Comparison of ENCODE assay signal across 8 mouse cellular contexts in genomic region chr7:127512231-127513015, GRCm38 (mm10). TPM values are rescaled to one million over a fixed set of nuclear protein-coding genes. Genes with fewer than 3 reads are reported as not detected.
DNase-seq lines count a peak whose midpoint lies in the region; ATAC-seq and TF ChIP-seq lines count a peak whose summit lies in the region.

No protein-coding gene starts in this region.

- H3K27ac ChIP-seq in embryonic fibroblast, embryonic 13.5 days (ENCODE audit: insufficient read depth, low read length) = peak overlapping the region; percentile 93
- H3K27ac ChIP-seq in heart, embryonic 10.5 days = peak overlapping the region; percentile 100
- peak overlapping the region; percentile 99 for H3K27ac ChIP-seq in kidney, embryonic 15.5 days
- peak overlapping the region; percentile 99 for H3K27ac ChIP-seq in limb, embryonic 15.5 days
- H3K27ac ChIP-seq in midbrain, postnatal 0 days (ENCODE audit: low read depth, low read length) = peak overlapping the region; percentile 98

- no peaks in the 10 kb centered on the region for H3K9me3 ChIP-seq in heart, embryonic 10.5 days
- H3K9me3 ChIP-seq in kidney, embryonic 15.5 days (replicated peaks) = no peaks in the 10 kb centered on the region
- no peaks in the 10 kb centered on the region for H3K9me3 ChIP-seq in limb, embryonic 15.5 days
- no peaks in the 10 kb centered on the region for H3K9me3 ChIP-seq in midbrain, postnatal 0 days (ENCODE audit: low read length)

- peak overlapping the region; percentile 56 for H3K4me2 ChIP-seq in kidney, embryonic 15.5 days
- H3K4me2 ChIP-seq in limb, embryonic 15.5 days = peak overlapping the region; percentile 56
- peak overlapping the region; percentile 60 for H3K4me2 ChIP-seq in midbrain, postnatal 0 days (ENCODE audit: low read depth, low read length, poor library complexity, severe bottlenecking)

- no peaks in the 10 kb centered on the region for H3K27me3 ChIP-seq in C2C12 (ENCODE audit: control insufficient read depth, insufficient read depth, insufficient read length)
- H3K27me3 ChIP-seq in heart, embryonic 10.5 days (ENCODE audit: insufficient read depth, poor library complexity, severe bottlenecking) = no peaks in the 10 kb centered on the region
- H3K27me3 ChIP-seq in kidney, embryonic 15.5 days = no peaks in the 10 kb centered on the region
- no peaks in the 10 kb centered on the region for H3K27me3 ChIP-seq in limb, embryonic 15.5 days
- no peaks in the 10 kb centered on the region for H3K27me3 ChIP-seq in midbrain, postnatal 0 days (ENCODE audit: insufficient read depth, low read length)

- peak overlapping the region; percentile 85 for H3K9ac ChIP-seq in kidney, embryonic 15.5 days
- H3K9ac ChIP-seq in limb, embryonic 15.5 days = peak overlapping the region; percentile 87
- peak overlapping the region; percentile 94 for H3K9ac ChIP-seq in midbrain, postnatal 0 days (replicated peaks; ENCODE audit: low read length, poor library complexity, severe bottlenecking)

- peak overlapping the region; percentile 93 for H3ac ChIP-seq in C2C12 (ENCODE audit: control insufficient read depth, insufficient read length, low read depth)

- peaks cover 37% of the 10 kb centered on the region for H3K36me3 ChIP-seq in C2C12 (ENCODE audit: control insufficient read depth, insufficient read depth)
- peaks cover 35% of the 10 kb centered on the region for H3K36me3 ChIP-seq in heart, embryonic 10.5 days
- H3K36me3 ChIP-seq in kidney, embryonic 15.5 days = peaks cover 37% of the 10 kb centered on the region
- peaks cover 25% of the 10 kb centered on the region for H3K36me3 ChIP-seq in limb, embryonic 15.5 days
- peaks cover 20% of the 10 kb centered on the region for H3K36me3 ChIP-seq in midbrain, postnatal 0 days (ENCODE audit: insufficient read depth, low read length)

- TF ChIP-seq POLR2A in embryonic fibroblast, embryonic 13.5 days (IDR thresholded peaks at IDR 0.05; ENCODE audit: low read depth, low read length) = peak; percentile 48; the same call in 1 of the 2 replicates

- peak overlapping the region; percentile 76 for H3K4me3 ChIP-seq in C2C12 (ENCODE audit: insufficient read depth, poor library complexity, severe bottlenecking)
- H3K4me3 ChIP-seq in embryonic fibroblast, embryonic 13.5 days (ENCODE audit: insufficient read depth, low read length) = peak overlapping the region; percentile 73
- H3K4me3 ChIP-seq in heart, embryonic 10.5 days = peak overlapping the region; percentile 88
- H3K4me3 ChIP-seq in kidney, embryonic 15.5 days (replicated peaks) = peak overlapping the region; percentile 87
- peak overlapping the region; percentile 82 for H3K4me3 ChIP-seq in limb, embryonic 15.5 days
- H3K4me3 ChIP-seq in midbrain, postnatal 0 days (ENCODE audit: low read depth, low read length) = peak overlapping the region; percentile 75

- H3K79me2 ChIP-seq in C2C12 (ENCODE audit: control insufficient read depth, insufficient read depth) = peaks cover 50% of the 10 kb centered on the region

- TF ChIP-seq CTCF in C2C12 (IDR thresholded peaks at IDR 0.05; ENCODE audit: control insufficient read depth, insufficient read depth, insufficient read length) = no peak
- TF ChIP-seq CTCF in embryonic fibroblast, embryonic 13.5 days (IDR thresholded peaks at IDR 0.05; ENCODE audit: borderline replicate concordance, insufficient read depth, low read length) = no peak
- TF ChIP-seq CTCF in midbrain, postnatal 0 days (IDR thresholded peaks at IDR 0.05) = no peak

- peaks cover 41% of the 10 kb centered on the region for H3K79me3 ChIP-seq in C2C12 (ENCODE audit: low read depth)

- peaks cover 2% of the 10 kb centered on the region; the same call in 1 of the 2 replicates for H3K4me1 ChIP-seq in embryonic fibroblast, embryonic 13.5 days (ENCODE audit: control insufficient read depth, insufficient read depth, low read length)
- peaks cover 20% of the 10 kb centered on the region for H3K4me1 ChIP-seq in heart, embryonic 10.5 days
- H3K4me1 ChIP-seq in kidney, embryonic 15.5 days = peaks cover 22% of the 10 kb centered on the region
- H3K4me1 ChIP-seq in limb, embryonic 15.5 days = peaks cover 14% of the 10 kb centered on the region
- H3K4me1 ChIP-seq in midbrain, postnatal 0 days (ENCODE audit: insufficient read depth, low read length) = peaks cover 3% of the 10 kb centered on the region; the same call in 1 of the 2 replicates

- 1% methylated on average over 80 of the region's 93 CpGs for WGBS in heart, embryonic 10.5 days
- WGBS in kidney, embryonic 15.5 days = 1% methylated on average over 45 of the region's 93 CpGs
- under 1% methylated on average over 59 of the region's 93 CpGs for WGBS in limb, embryonic 15.5 days
- under 1% methylated on average over 44 of the region's 93 CpGs for WGBS in midbrain, postnatal 0 days

- peak; percentile 87 for ATAC-seq in kidney, embryonic 15.5 days (replicated peaks; ENCODE audit: low FRiP score)
- peak; percentile 90 for ATAC-seq in limb, embryonic 15.5 days (ENCODE audit: insufficient number of reproducible peaks, low FRiP score, low TSS enrichment, low read depth)
- peak; percentile 91 for ATAC-seq in midbrain, postnatal 0 days (ENCODE audit: low FRiP score)

- peak; percentile 93 for DNase-seq in brain, adult 2 months (ENCODE audit: low read depth, low spot score)
- peak; percentile 95 for DNase-seq in heart, embryonic 10.5 days (ENCODE audit: low spot score)
- peak; percentile 94 for DNase-seq in midbrain, postnatal 0 days (ENCODE audit: low spot score)
- DNase-seq in spleen, postnatal 10 days (ENCODE audit: low spot score in 2 of 2) = peak; percentile 80 to 97

TF ChIP-seq in C2C12, 6 proteins besides CTCF, POLR2A, EP300 and RAD21:
- no peak for TF ChIP-seq FOSL1 (IDR thresholded peaks at IDR 0.05; ENCODE audit: insufficient read depth, low read length, poor library complexity, severe bottlenecking)
- TF ChIP-seq MYOG (IDR thresholded peaks at IDR 0.05; ENCODE audit: control insufficient read depth, extremely low read depth, insufficient read length) = no peak
- TF ChIP-seq MAX (IDR thresholded peaks at IDR 0.05) = no peak
- TF ChIP-seq USF1 (IDR thresholded peaks at IDR 0.05; ENCODE audit: low read depth) = no peak
- TF ChIP-seq CEBPB (IDR thresholded peaks at IDR 0.05; ENCODE audit: low read depth) = no peak
- no peak for TF ChIP-seq MYOD1 (IDR thresholded peaks at IDR 0.05; ENCODE audit: control insufficient read depth, insufficient read length, low read depth)

RNA-seq across cellular contexts. Expression of gene Srcap, which starts 0.6 kb away (rescaled TPM):
- polyA plus RNA-seq in C2C12 (2012; fragmentation: generic; extraction: Trizol) = 24.1 TPM
- polyA plus RNA-seq in embryonic fibroblast, embryonic 13.5 days (2011; ENCODE audit: insufficient read length, low read depth, missing spikeins) = 63.8 and 64.6 TPM in 2 replicates
- polyA plus RNA-seq in heart, embryonic 10.5 days (2016; fragmentation: Nextera tagmentation; extraction: Ambion mirVana) = 47.4 and 56.4 TPM in 2 replicates
- 54.6 and 57.9 TPM in 2 replicates for polyA plus RNA-seq in kidney, embryonic 15.5 days (2015; fragmentation: Nextera tagmentation; extraction: Ambion mirVana)
- 37.6 and 40.0 TPM in 2 replicates for polyA plus RNA-seq in limb, embryonic 15.5 days (2015; fragmentation: Nextera tagmentation; extraction: Ambion mirVana)
- total RNA-seq in midbrain, postnatal 0 days (2014; rRNA removed) = 31.7 and 50.8 TPM in 2 replicates
- 25.9 and 30.4 TPM in 2 replicates for polyA plus RNA-seq in midbrain, postnatal 0 days (2015; fragmentation: Nextera tagmentation; extraction: Ambion mirVana)

RNA-seq across cellular contexts. Expression of gene Gm42715, which starts 7.0 kb away (rescaled TPM):
- 14.9 TPM for polyA plus RNA-seq in C2C12 (2012; fragmentation: generic; extraction: Trizol)
- polyA plus RNA-seq in embryonic fibroblast, embryonic 13.5 days (2011; ENCODE audit: insufficient read length, low read depth, missing spikeins) = 10.3 and 12.0 TPM in 2 replicates
- 9.4 and 10.0 TPM in 2 replicates for polyA plus RNA-seq in heart, embryonic 10.5 days (2016; fragmentation: Nextera tagmentation; extraction: Ambion mirVana)
- 18.7 and 19.4 TPM in 2 replicates for polyA plus RNA-seq in kidney, embryonic 15.5 days (2015; fragmentation: Nextera tagmentation; extraction: Ambion mirVana)
- polyA plus RNA-seq in limb, embryonic 15.5 days (2015; fragmentation: Nextera tagmentation; extraction: Ambion mirVana) = 12.3 and 13.1 TPM in 2 replicates
- 19.6 and 32.1 TPM in 2 replicates for total RNA-seq in midbrain, postnatal 0 days (2014; rRNA removed)
- 9.0 and 11.4 TPM in 2 replicates for polyA plus RNA-seq in midbrain, postnatal 0 days (2015; fragmentation: Nextera tagmentation; extraction: Ambion mirVana)

RNA-seq across cellular contexts. Expression of gene Fbrs, which starts 33.4 kb away (rescaled TPM):
- polyA plus RNA-seq in C2C12 (2012; fragmentation: generic; extraction: Trizol) = 20.9 TPM
- polyA plus RNA-seq in embryonic fibroblast, embryonic 13.5 days (2011; ENCODE audit: insufficient read length, low read depth, missing spikeins) = 54.2 and 58.1 TPM in 2 replicates
- polyA plus RNA-seq in heart, embryonic 10.5 days (2016; fragmentation: Nextera tagmentation; extraction: Ambion mirVana) = 6.4 and 13.0 TPM in 2 replicates
- 10.2 and 11.9 TPM in 2 replicates for polyA plus RNA-seq in kidney, embryonic 15.5 days (2015; fragmentation: Nextera tagmentation; extraction: Ambion mirVana)
- 13.7 and 16.0 TPM in 2 replicates for polyA plus RNA-seq in limb, embryonic 15.5 days (2015; fragmentation: Nextera tagmentation; extraction: Ambion mirVana)
- 41.0 and 44.8 TPM in 2 replicates for total RNA-seq in midbrain, postnatal 0 days (2014; rRNA removed)
- 9.6 and 11.8 TPM in 2 replicates for polyA plus RNA-seq in midbrain, postnatal 0 days (2015; fragmentation: Nextera tagmentation; extraction: Ambion mirVana)

RNA-seq across cellular contexts. Expression of gene Tmem265, which starts 48.8 kb away (rescaled TPM):
- polyA plus RNA-seq in C2C12 (2012; fragmentation: generic; extraction: Trizol) = not detected
- polyA plus RNA-seq in embryonic fibroblast, embryonic 13.5 days (2011; ENCODE audit: insufficient read length, low read depth, missing spikeins) = not detected in 2 replicates
- 4.7 and 5.2 TPM in 2 replicates for polyA plus RNA-seq in heart, embryonic 10.5 days (2016; fragmentation: Nextera tagmentation; extraction: Ambion mirVana)
- 8.7 and 10.4 TPM in 2 replicates for polyA plus RNA-seq in kidney, embryonic 15.5 days (2015; fragmentation: Nextera tagmentation; extraction: Ambion mirVana)
- polyA plus RNA-seq in limb, embryonic 15.5 days (2015; fragmentation: Nextera tagmentation; extraction: Ambion mirVana) = 8.7 and 12.1 TPM in 2 replicates
- total RNA-seq in midbrain, postnatal 0 days (2014; rRNA removed) = 1.9 and 2.7 TPM in 2 replicates
- 8.7 and 9.7 TPM in 2 replicates for polyA plus RNA-seq in midbrain, postnatal 0 days (2015; fragmentation: Nextera tagmentation; extraction: Ambion mirVana)

RNA-seq across cellular contexts. Expression of gene Prr14, which starts 53.0 kb away (rescaled TPM):
- polyA plus RNA-seq in C2C12 (2012; fragmentation: generic; extraction: Trizol) = 28.6 TPM
- polyA plus RNA-seq in embryonic fibroblast, embryonic 13.5 days (2011; ENCODE audit: insufficient read length, low read depth, missing spikeins) = 73.6 and 83.0 TPM in 2 replicates
- 35.6 and 42.2 TPM in 2 replicates for polyA plus RNA-seq in heart, embryonic 10.5 days (2016; fragmentation: Nextera tagmentation; extraction: Ambion mirVana)
- 36.0 and 47.4 TPM in 2 replicates for polyA plus RNA-seq in kidney, embryonic 15.5 days (2015; fragmentation: Nextera tagmentation; extraction: Ambion mirVana)
- polyA plus RNA-seq in limb, embryonic 15.5 days (2015; fragmentation: Nextera tagmentation; extraction: Ambion mirVana) = 37.4 and 45.2 TPM in 2 replicates
- total RNA-seq in midbrain, postnatal 0 days (2014; rRNA removed) = 36.2 and 38.7 TPM in 2 replicates
- polyA plus RNA-seq in midbrain, postnatal 0 days (2015; fragmentation: Nextera tagmentation; extraction: Ambion mirVana) = 28.2 and 28.3 TPM in 2 replicates

Comparison
In these comparisons a context has a peak if more than half of its experiments do, and no peak if none do; other contexts are left out.
1. Peak in every context shown above with its lines: DNase-seq, ATAC-seq, H3K4me3 ChIP-seq and H3K27ac ChIP-seq.